Comparison of ENCODE assay signal across 12 mouse cellular contexts in the genomic region with DNA sequence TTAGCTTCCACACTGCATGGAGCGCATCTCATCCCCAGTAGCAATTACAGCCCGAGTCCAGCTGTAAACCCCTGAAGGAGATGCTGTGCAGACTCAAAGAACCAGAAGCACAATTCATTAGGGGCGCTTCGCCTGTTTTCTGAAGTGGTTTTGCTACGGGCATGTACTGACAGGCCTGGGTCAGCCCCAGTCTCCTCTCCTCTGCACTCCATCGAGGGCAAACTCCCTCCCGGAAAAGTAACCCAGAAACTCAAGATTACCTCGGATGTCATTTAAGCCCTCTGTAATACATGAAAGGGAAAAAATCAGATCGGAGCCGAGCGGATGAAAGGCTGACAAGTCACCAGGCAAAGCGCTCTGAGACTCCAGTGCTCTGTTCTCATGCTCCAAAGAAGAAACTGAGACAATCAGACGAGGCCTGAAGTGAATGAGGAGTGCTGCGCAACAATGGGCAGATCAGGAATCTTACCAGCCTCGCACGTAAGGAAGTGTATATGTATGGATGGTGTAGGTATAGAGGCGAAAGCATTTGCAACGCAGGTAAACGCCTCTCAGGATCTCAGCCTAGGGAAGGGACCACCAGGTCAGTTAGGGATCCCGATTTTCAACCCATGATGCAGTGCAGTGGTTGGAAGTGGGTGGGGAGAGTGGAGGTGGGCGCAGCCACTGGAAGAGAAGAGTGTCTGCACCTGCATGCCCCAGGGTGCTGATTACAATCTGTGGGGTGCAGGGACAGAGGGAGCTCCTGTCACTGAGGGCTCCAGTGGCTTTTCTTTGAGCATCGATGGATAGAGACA.
DNase-seq lines count a peak whose midpoint lies in the region; ATAC-seq lines count a peak whose summit lies in the region.
"Had no signal": no experiment of that assay in that cellular context is flagged by ENCODE, and none has a peak within 500 bp of the region (broad histone marks: within the 10 kb centered on the region; RNA-seq: fewer than 3 reads in every experiment).

No protein-coding gene starts in this region.

- H3K9ac ChIP-seq in neural tube, embryonic 11.5 days (ENCODE audit: low read length), result peak overlapping the region; percentile 4; the same call in 1 of the 2 replicates
- H3K9ac ChIP-seq in forebrain, embryonic 15.5 days (replicated peaks), result 0 out of 2 replicates have a peak overlapping the region, but pooled peaks have one; percentile 11

- 33% methylated on average over 22 of the region's 22 CpGs for WGBS in neural tube, embryonic 11.5 days
- 18% methylated on average over 22 of the region's 22 CpGs for WGBS in forebrain, embryonic 15.5 days
- 20% methylated on average over 22 of the region's 22 CpGs for WGBS in midbrain, embryonic 10.5 days

- no peaks in the 10 kb centered on the region for H3K36me3 ChIP-seq in neural tube, embryonic 11.5 days (ENCODE audit: control insufficient read depth, insufficient read depth, low read length)
- H3K36me3 ChIP-seq in forebrain, embryonic 15.5 days, result no peaks in the 10 kb centered on the region
- H3K36me3 ChIP-seq in midbrain, embryonic 10.5 days, result no peaks in the 10 kb centered on the region

- H3K4me2 ChIP-seq in neural tube, embryonic 11.5 days (ENCODE audit: low read depth), result peak overlapping the region; percentile 22; the same call in 1 of the 2 replicates
- H3K4me2 ChIP-seq in forebrain, embryonic 15.5 days (replicated peaks), result peak overlapping the region; percentile 29

- H3K27me3 ChIP-seq in neural tube, embryonic 11.5 days (ENCODE audit: control insufficient read depth, insufficient read depth, low read length), result no peaks in the 10 kb centered on the region
- H3K27me3 ChIP-seq in forebrain, embryonic 15.5 days, result 0 out of 2 replicates have a peak, but pooled peaks cover 2% of the 10 kb centered on the region
- H3K27me3 ChIP-seq in midbrain, embryonic 10.5 days (ENCODE audit: low read depth, poor library complexity, severe bottlenecking), result no peaks in the 10 kb centered on the region

- ATAC-seq in neural tube, embryonic 11.5 days (ENCODE audit: insufficient read depth, low FRiP score, low TSS enrichment), result no peak
- ATAC-seq in forebrain, embryonic 15.5 days (replicated peaks), result peak; percentile 8; the same call in 1 of the 2 replicates

- H3K4me1 ChIP-seq in neural tube, embryonic 11.5 days (ENCODE audit: control insufficient read depth, insufficient read depth, low read length), result peaks cover 20% of the 10 kb centered on the region
- H3K4me1 ChIP-seq in forebrain, embryonic 15.5 days, result peaks cover 29% of the 10 kb centered on the region
- peaks cover 80% of the 10 kb centered on the region for H3K4me1 ChIP-seq in midbrain, embryonic 10.5 days

- no peak overlapping the region for H3K4me3 ChIP-seq in neural tube, embryonic 11.5 days (ENCODE audit: low read depth, low read length)
- peak overlapping the region; percentile 6; the same call in 1 of the 2 replicates for H3K4me3 ChIP-seq in forebrain, embryonic 15.5 days
- peak overlapping the region; percentile 25 for H3K4me3 ChIP-seq in midbrain, embryonic 10.5 days
- H3K4me3 ChIP-seq: heart, adult 2 months; myocyte had no signal

- peak; percentile 38 for DNase-seq in neural tube, embryonic 11.5 days (ENCODE audit: low spot score)
- DNase-seq in neural tube, embryonic 10.5 days (ENCODE audit: extremely low spot score, low spot score), result no peak
- DNase-seq in midbrain, embryonic 10.5 days (ENCODE audit: low spot score), result peak; percentile 38
- no peak for DNase-seq in liver
- no peak for DNase-seq in urinary bladder, postnatal 14 days (ENCODE audit: low spot score)
- no peak for DNase-seq in right cerebral cortex, postnatal 25 days
- DNase-seq in gastrocnemius, adult 8-10 months (ENCODE audit: low spot score in 2 of 2), result no peak
- DNase-seq: adrenal gland, postnatal 14 days; cerebellum, postnatal 36 days; heart, adult 2 months had no signal

- H3K27ac ChIP-seq in neural tube, embryonic 11.5 days (ENCODE audit: low read depth, low read length), result no peak overlapping the region
- H3K27ac ChIP-seq in forebrain, embryonic 15.5 days (replicated peaks), result peak overlapping the region; percentile 17; the same call in 1 of the 2 replicates
- H3K27ac ChIP-seq in midbrain, embryonic 10.5 days (replicated peaks), result peak overlapping the region; percentile 75
- H3K27ac ChIP-seq: heart, adult 2 months had no signal

- no peaks in the 10 kb centered on the region for H3K9me3 ChIP-seq in neural tube, embryonic 11.5 days (ENCODE audit: control insufficient read depth, low read length)
- H3K9me3 ChIP-seq in forebrain, embryonic 15.5 days, result no peaks in the 10 kb centered on the region
- H3K9me3 ChIP-seq in midbrain, embryonic 10.5 days (replicated peaks), result no peaks in the 10 kb centered on the region

Comparison
In these comparisons a context has a peak if more than half of its experiments do, and no peak if none do; other contexts are left out.
1. DNase-seq: peak in neural tube, embryonic 11.5 days (single experiment) and midbrain, embryonic 10.5 days (single experiment); none in neural tube, embryonic 10.5 days (single experiment), liver (single experiment), urinary bladder, postnatal 14 days (single experiment), right cerebral cortex, postnatal 25 days (single experiment) and gastrocnemius, adult 8-10 months (0 of 2).